Mouse (Mus musculus) megakaryocyte-erythroid progenitor cell, adult 5-6 weeks (primary cell): Measurements from ENCODE around the gene Tlk1. TPM values are rescaled to one million over a fixed set of nuclear protein-coding genes. Genes with fewer than 3 reads are reported as not detected.

Experiments used
- ATAC-seq: replicated peaks from 2 replicates; pipeline ENCODE4 v1.8.0; 2016; ENCODE audit warnings: mild to moderate bottlenecking, inconsistent platforms; ENCODE audit not compliant: severe bottlenecking, poor library complexity, low FRiP score, low TSS enrichment
- total RNA-seq, 2 experiments: library from RNA; stranded (forward) in 1 of 2; stranded (reverse) in 1 of 2; fragments of 200-1000, 215-1000 nt in 1 of 2; fragments of >200 nt in 1 of 2; fragmentation: Nextera tagmentation in 1 of 2; gene quantifications; 2 replicates each; pipeline ENCODE4 v1.2.3; 2014 to 2017

Tlk1 gene
- total RNA-seq (2014; fragmentation: Nextera tagmentation) (128 and 150 TPM in 2 replicates), total RNA-seq (2017) (112 and 121 TPM in 2 replicates)

DNA sequence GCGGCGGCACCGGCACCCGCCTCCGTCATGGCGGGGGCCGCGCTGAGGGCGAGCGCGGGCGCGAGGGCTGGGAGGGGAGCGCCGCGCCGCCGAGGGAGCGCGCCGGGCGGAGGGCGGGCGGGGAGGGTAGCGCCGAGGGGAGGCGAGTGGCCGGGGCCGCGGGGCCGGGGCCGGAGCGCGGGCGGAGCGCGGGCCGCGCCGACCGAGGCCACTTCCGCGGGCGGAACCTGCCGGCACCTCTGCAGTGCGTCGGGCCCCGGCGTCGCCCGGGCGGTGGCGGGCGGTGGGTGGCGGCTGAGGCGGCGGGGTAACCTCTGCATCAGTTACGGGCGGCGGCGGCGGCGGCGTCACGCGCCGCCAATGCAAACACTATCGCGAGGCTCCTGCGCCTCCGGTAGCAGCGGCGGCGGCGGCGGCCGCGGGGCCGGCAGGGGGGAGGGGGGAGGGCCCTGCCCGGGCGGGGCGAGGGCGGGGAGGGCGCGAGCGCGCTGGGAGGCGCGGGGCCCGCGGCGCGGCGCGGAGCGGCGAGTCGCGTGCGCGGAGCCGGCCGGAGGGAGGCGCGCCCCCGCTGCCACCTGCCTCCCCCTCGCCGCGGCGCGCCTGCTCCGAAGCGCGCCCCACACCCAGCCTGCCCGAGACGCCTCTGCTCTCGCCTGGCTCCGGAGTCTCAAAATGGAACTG lies at the start of gene Tlk1:
TSS of gene Tlk1 (minus strand) at position 358 of the 681 bp plus-strand sequence.
- 0 out of 2 replicates have a peak, but pooled peaks have one; percentile 24 for ATAC-seq

DNA sequence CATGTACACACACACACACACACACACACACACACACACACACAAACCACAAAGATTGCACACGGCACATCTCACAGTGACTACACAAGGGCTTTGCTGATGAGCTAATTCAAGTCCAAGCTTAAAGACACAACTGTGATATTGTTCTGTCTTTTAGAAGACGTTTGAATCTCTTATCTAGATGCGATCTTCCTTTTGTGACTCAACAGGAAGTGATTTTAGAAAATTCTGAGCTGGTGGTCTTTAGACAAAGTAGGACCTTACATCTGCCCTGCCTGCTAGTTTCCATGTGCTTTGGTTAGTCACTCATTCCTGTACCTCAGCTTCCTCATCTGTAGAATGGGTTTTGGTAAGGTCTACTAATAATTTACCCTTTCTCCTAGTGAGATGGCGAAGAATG lies 49.6 kb upstream of the Tlk1 start:
- no peak for ATAC-seq

DNA sequence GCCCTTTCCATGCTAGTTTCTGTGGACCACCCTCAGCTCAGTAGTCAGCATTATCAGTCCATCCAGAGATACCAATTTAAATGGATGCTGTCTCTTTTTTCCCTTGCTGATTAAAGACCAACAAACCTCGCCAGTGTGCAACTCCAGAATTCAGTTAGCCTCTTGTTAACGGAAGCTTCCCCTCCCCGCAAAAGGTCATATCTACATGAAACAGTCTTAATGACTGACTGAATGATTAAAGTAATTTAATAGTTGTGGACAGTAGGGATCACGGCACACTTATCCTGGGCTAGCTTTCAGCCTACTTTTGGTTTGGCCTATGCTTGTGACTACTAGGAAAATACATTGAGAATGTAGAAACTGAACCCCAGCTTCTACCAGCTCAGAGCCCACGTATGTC lies 47.6 kb upstream of the Tlk1 start:
- ATAC-seq, result peak; percentile 29

DNA sequence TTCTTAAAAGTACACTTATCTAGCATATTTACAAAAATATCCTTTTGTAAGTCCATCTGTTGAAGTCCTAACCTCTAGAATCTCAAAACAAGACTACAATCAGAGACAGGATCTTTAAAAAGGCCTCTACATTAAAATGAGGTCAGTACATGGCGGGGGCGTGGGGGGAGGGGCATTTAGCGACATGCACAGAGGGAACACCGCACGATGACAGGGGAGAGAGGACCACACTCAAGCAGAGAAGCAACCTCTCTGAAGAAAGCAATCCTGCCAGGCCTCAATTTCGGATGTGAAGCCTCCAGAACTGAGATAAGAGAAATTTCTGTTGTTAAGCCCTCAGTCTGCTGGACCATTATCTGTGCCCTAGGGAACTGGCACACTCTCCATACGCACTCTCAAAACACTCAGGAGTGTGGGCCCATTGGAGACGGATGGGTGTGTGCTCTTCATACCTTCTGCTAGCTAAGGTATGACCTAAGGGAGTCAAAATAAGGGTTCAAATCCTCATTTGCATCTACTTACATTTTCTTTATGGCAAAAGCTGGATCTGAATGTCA lies 46.0 kb upstream of the Tlk1 start:
- ATAC-seq, result peak; percentile 57

DNA sequence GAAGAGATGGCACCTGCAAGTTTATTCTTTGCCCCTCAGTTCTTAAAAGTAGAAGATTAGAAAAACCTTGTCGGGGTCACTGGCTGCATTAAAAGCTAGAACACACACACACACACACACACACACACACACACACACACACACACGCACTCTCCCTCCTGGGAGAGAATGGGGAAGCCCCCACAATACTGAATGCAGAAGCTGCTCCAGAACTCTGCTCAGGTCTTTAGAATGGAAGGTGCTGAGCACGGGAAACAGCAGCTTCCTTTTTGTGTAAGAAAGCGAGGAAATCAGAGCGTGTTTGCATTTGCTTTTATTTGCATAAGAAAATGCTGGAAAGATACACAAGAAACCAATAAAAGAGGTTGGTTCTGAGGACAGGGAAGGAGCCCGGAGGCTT lies 45.3 kb upstream of the Tlk1 start:
- no peak for ATAC-seq

DNA sequence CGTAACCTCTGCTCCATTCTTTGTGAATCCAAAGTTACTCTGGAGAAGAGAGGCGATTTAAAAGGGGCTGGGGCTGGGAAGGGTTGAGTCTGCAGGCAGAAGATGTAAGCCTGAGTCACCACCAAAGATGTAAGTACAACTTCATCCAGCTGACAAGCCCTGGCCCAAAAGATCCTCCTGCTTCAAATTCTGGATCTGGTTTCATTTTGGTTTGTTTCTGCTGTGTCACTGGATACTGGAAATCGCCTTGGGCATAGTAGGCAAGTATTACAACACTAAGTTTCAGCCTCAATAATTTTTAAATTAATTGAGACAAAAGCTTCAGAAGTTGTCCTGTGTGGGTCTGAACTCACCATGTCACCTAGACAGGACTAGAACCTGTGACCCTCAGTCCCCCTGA lies 43.6 kb upstream of the Tlk1 start:
- ATAC-seq, result no peak

DNA sequence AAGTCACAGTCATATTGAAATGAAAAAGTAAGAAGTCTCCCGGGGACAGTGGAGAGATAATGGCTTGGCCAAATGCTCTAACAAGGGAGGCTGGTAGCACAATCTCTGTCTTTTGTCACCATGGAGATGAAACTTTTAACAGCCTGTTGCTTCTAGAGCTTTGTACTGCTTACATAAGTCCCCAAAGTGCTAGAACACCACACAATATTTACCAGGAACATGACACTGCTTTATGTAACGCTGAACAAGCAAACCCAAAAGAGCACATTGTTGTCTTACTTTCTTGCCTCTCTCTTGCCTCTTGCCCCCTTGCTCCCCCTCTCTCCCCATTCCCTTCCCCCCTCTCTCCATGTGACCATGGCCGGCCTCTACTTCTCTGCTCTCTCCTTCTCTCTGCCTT lies 41.7 kb upstream of the Tlk1 start:
- no peak for ATAC-seq

DNA sequence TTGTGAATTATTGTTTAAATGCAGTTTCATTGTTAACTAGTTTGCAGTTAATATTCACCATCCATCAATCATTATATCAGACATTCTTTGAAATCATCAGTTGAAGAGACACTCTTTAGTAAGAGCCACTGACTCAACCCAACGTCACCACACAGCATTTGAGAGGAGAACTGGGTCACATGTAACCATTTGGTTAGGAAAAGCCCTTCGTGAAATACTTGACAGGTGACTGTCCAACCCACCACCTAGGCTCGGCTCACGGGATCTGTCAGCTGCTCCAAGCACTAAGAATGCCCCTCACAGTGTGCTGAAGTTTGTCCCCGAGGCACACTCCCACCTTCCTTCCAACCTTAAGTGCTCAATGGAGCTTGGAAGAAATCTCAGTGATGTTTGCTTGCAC lies 37.4 kb upstream of the Tlk1 start:
- no peak for ATAC-seq

DNA sequence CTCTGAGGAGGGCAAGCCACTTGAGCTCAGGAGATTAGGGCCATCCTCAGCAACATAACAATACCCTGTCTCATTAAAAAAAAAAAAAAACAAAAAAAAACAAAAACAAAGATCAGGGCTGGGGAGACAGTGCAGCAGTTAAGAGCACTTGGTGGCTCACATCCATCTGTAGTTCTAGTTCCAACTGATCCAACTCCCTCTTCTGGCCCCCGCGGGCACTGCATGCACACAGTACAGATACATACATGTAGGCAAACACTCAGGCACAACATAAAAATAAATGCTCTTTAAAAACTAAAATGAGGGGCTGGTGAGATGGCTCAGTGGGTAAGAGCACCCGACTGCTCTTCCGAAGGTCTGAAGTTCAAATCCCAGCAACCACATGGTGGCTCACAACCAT lies 34.2 kb upstream of the Tlk1 start:
- no peak for ATAC-seq

DNA sequence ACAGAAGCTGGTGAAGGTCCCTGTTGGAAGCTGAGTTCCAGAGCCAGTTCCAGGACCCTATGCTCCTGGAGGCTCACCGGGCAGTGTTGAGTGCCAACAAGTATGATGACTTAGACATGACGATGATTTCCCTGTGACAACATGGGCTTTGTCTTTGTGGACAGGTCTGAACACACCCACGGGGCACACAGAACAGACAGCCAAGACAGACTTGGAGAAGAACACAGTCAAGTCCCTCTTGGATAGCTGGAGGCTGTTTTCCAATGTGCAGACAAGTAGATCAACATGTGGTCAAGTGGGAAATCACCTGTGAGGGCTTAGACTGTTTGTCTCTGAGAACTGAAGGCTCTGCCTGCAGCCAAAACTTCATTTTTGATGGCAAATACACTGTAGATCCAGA lies 31.4 kb upstream of the Tlk1 start:
- ATAC-seq, result no peak

DNA sequence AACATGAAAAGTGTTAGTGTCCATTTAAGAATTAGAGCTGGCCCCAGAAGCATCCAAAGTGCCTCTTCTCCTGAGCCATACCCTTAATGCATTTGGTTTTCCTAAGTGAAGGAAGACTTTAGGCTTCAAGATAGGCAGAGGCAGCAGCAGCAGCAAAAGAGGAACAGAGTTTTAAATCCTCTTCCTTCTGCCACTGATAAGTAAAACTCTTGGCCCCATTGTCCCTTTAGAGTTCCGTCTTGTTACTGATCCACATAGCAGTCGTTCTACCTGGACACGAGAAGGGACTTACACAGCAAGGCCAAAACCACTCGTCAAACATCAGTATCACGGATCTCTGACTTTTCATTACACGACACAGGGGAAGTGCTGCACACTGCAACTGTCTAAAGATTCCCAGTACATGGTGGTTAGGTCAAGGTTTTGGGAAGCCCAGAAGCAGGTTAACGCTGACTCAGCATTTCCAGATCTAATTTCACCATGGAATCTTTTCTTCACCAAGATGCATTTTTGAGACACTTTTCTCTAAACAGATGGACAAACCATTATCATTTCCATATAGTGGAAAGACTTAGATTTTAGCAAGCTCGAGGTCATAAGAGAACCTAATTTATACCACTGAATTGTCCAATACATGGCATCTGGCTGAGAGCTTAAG lies 28.8 kb upstream of the Tlk1 start:
- ATAC-seq, result no peak

DNA sequence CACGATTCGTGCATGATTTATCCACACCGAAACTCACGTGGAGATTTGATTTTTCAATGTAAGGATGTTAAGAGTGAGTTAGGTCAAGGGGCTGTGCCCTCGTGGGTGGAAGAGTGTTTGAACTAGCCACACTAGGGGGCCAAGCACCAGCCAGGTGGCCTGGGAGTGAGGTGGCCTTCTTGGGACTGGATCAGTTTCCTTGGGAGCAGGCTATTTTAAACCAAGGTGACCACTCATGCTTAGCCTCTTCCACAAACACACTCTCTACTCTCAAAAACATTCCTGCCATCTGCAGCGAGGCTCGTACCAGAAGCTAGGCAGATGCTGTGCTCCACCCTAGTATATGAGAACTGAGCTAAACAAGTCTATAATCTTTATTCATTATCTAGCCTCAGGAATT lies 27.8 kb upstream of the Tlk1 start:
- no peak for ATAC-seq

DNA sequence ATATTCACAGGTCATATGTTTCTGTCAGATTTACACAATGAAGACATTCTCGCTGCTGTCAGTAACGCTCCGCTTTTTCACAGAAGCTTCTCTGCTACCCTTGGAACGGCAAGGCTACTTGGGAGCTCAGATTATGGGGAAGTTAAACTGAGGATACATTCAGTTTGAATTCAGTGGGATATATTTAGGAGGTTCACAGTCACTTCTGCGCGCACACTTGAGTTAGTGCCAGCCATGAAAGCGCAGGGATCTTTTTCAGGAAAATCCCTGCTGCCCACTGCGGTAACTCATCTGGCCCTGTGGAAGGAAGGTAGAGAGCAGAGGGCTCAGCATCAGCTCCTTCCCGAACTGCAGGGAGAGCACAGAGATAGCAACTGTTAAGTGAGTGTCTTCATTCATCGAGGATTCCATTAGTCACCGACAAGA lies 27.3 kb upstream of the Tlk1 start:
- ATAC-seq, result no peak

DNA sequence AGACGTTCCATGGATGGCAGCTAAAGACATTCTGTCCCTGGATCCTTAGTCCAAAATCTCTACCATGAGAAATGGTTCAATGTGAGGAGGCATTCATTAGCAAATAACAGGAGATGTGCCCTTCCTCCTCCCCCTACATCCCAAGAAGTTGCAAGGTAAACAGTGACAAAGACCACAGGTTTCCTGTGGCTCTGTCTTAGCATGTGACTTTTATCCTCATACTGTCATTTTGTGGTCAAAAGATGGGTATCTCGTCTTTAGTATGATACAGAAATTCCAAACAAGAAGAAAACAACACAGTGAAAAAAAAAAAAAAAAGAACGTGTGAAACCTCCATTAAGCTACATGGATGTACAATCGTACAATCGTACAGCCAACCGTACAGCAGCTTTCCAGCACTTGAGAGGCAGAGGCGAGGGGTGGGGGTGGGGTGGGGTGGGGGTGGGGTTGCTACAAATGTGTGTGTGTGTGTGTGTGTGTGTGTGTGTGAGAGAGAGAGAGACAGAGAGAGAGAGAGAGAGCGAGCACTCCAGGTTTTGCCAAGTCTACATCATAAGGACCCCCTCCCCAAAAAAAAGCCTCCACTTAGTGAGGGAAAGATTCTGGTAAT lies 26.8 kb upstream of the Tlk1 start:
- ATAC-seq, result no peak

DNA sequence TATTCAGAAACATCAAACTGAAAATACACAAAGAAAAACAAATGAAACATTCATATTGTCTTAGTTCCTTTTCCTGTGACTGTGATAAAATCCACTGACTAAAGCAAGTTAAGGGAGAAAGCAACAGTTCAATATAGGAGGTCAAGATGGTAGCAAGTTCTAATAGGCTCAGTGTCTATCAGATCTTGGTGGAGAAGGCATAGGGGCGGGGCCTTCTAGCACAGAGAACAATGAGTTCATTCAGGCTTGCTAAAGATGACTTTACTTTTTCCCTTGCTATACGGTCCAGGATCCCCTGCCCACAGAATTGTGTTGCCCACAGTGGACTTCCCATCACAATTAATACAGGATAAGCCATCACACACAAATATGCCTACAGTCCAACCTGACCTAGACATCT lies 20.3 kb upstream of the Tlk1 start:
- 0 out of 2 replicates have a peak, but pooled peaks have one; percentile 26 for ATAC-seq

DNA sequence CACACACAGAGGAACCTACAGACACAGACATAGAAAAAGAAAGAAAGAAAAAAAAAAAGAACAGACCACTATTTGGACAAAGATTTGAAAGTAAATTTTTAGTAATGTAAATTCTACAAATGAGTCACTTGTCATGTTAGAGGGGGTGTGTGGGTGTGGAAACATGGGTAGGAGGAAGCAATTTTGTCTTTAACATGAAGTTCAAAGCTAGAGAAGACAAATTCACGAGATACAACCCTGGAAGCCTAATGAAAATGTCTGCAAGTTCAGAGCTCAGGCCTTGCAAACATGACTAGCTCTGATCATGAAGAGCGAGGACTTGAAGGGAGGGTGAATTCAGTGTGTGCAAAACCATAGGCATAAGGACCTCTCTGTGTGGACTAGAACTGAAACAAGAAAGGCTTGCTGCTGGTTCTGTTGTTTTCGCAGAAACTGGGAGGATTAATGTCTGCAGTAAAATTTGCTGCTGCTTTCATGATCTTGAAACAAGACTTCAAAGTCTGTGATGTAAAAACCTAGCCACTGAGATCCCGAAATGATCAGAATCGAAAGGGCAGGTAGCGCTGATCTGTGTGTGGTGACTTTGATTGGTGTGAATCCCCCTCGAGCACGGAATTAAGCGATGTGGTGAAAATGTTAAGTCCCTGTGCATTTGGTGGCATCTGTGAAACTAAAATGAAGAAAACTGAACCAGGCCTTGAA lies 19.3 kb upstream of the Tlk1 start:
- no peak for ATAC-seq

DNA sequence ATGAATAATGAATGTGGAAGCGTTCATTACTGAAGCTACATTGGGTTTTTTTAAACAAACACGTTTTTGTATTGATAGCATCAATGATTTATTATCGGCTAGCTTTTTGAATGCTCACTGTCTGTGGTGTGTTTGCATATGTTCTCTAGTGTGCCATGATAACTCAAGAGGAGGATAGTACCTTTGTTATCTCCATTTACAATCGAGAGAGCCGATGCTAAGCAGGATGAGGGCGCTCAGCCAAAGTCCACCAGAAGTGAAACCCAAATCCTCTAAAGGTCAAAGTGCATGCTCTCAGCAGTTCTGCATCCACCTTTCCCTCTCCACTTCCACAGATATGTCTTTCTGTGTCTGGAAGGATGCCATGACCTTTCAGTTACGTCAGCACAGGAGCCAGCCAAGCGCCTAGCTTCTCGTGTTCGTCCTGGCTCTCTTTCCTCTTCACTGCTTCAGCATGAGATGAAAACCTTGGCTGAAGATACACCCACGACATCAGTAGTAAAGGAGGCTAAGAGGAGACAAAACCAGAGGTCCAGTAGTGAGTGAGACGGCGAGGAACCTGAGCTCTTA lies 16.6 kb upstream of the Tlk1 start:
- no peak for ATAC-seq

DNA sequence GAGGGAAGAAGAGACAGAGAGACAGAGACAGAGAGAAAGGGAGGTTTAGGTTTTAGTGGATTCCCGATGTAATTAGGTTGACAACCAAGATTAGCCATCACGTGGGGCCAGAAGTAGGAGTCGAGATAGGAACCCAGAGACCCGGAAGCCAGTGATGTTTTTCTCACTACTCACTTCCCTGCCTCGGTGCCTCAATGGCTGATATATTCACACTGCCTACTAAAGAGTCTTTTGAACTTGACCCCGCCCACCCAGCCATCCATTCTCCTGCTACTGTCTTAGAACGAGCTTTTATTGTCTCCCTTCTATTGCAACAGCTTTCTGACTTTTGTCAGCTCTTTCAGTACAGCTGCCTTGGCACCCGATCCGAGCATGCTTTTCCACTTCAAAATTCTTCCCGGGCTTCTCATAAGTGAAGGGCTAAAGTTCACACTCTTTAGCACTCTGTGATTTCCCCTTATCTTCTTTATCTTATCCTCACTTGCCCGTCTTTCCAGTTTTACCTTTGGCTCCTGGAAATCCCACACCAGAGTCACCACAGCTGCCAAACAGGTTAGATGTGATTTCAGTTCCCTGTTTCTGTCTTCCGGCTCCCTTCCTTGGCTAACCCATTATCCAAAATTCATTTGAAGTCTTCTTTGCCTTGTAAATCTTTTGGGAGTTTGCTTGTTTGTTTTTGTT lies 13.1 kb upstream of the Tlk1 start:
- peak; percentile 57; the same call in 1 of the 2 replicates for ATAC-seq

DNA sequence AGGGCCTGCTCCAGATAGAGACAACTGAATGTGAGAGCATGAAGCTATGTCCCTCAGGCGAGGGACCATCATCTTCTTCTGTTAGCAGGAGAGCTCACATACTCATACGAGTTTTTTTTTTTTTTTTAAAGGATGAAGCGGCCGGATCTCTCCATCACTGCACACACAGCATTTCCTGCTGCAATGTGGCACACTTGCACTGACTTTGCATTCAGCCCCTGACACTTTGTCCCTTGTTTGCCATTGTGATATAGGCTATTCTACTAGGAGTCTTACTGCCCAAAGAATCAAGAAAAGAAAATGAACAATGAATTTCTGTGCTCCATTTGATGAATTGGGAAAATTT lies 10.8 kb upstream of the Tlk1 start:
- ATAC-seq, result no peak
